Mouse (Mus musculus) spleen, postnatal 4 days (tissue): ENCODE results near the gene Slc1a5.

Experiments
- DNase-seq, 2 experiments: peaks; one replicate each; pipeline ENCODE4 v3.0.0; 2022; ENCODE audit warnings: low spot score in 2 of 2

Gene Slc1a5

GRCm38 (mm10) chr7:16846775-16847174 is 65.6 kb downstream of the Slc1a5 start:
- no peak for DNase-seq

GRCm38 (mm10) chr7:16847507-16847906 is 66.4 kb downstream of the Slc1a5 start:
- no peak for DNase-seq
